Mouse (Mus musculus) neural tube, embryonic 13.5 days (tissue): ENCODE data around the gene Sftpa1. TPM values are rescaled to one million over a fixed set of nuclear protein-coding genes. Genes with fewer than 3 reads are reported as not detected.

Experiments
- ATAC-seq: fragments of 200-750 bp; cut with Nextera tagmentation; 2 replicates; pipeline ENCODE4 v1.8.0; 2017; ENCODE audit warnings: low read depth, mild to moderate bottlenecking, moderate TSS enrichment, moderate library complexity
- H3K27ac ChIP-seq: fragments of 300-500 bp; sonication (generic); replicated peaks from 2 replicates; pipeline ENCODE4 v1.5.1; 2015; ENCODE audit warnings: moderate library complexity, mild to moderate bottlenecking, inconsistent platforms
- H3K27me3 ChIP-seq: fragments of 300-500 bp; sonication (generic); 2 replicates; pipeline ENCODE4 v1.6.1; 2015; ENCODE audit warnings: mild to moderate bottlenecking, inconsistent platforms
- H3K36me3 ChIP-seq: fragments of 300-500 bp; sonication (generic); 2 replicates; pipeline ENCODE4 v1.6.1; 2015; ENCODE audit warnings: mild to moderate bottlenecking, inconsistent platforms
- H3K4me1 ChIP-seq: fragments of 300-500 bp; sonication (generic); replicated peaks from 2 replicates; pipeline ENCODE4 v1.6.1; 2015; ENCODE audit warnings: inconsistent platforms
- H3K4me2 ChIP-seq: fragments of 300-500 bp; sonication (generic); 2 replicates; pipeline ENCODE4 v1.6.1; 2015; ENCODE audit warnings: inconsistent platforms, mild to moderate bottlenecking, moderate library complexity
- H3K4me3 ChIP-seq: fragments of 300-500 bp; sonication (generic); 2 replicates; pipeline ENCODE4 v1.5.1; 2015; ENCODE audit warnings: mild to moderate bottlenecking, inconsistent platforms
- H3K9ac ChIP-seq: fragments of 300-500 bp; sonication (generic); 2 replicates; pipeline ENCODE4 v1.6.1; 2015; ENCODE audit warnings: moderate library complexity, mild to moderate bottlenecking, inconsistent platforms
- H3K9me3 ChIP-seq: fragments of 300-500 bp; sonication (generic); 2 replicates; pipeline ENCODE4 v1.6.1; 2016; ENCODE audit warnings: inconsistent platforms
- WGBS: fragments of 180-500 bp; shearing (Covaris S2); methylation state at CpG from one replicate; pipeline ENCODE4 v1.1.7; 2015; 5-methylcytosine and 5-hydroxymethylcytosine counted together
- polyA plus RNA-seq: library from polyadenylated mRNA; unstranded; fragments of >200 nt; fragmentation: Nextera tagmentation; extraction: Ambion mirVana; gene quantifications from 2 replicates; pipeline ENCODE4 v1.2.1, GENCODE M21; 2015

Sftpa1 gene
- polyA plus RNA-seq, 1 experiment from 2014 or later, result 0.31 TPM

DNA sequence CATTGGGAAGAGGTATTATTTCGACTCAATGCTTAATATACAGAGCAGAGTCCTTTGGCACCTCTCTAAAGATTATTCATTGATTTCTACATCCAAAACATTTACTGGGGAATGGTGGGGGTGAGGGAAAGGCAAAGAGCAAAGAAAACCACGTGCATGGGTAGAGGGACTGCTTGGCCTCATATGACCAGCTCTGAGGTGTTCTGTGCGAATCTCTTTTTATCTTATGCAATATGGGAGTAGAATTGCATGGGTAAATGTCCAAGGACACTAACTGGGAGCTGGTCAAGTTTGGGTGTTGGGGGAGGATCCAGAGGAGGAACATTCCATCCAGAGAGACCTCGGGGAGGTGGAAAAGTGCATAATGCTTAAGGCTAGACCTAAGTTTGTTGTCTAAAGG is 18.6 kb upstream of the Sftpa1 start:
- Histone ChIP-seq H3K27ac (no peak overlapping the region), H3K9ac (no peak overlapping the region), H3K27me3 (no peaks in the 10 kb centered on the region), H3K4me1 (no peaks in the 10 kb centered on the region), H3K36me3 (no peaks in the 10 kb centered on the region), H3K9me3 (no peaks in the 10 kb centered on the region), H3K4me3 (no peak overlapping the region), H3K4me2 (no peak overlapping the region)
- ATAC-seq, result no peak
- WGBS, result 78% methylated on average over 4 of the region's 4 CpGs

DNA sequence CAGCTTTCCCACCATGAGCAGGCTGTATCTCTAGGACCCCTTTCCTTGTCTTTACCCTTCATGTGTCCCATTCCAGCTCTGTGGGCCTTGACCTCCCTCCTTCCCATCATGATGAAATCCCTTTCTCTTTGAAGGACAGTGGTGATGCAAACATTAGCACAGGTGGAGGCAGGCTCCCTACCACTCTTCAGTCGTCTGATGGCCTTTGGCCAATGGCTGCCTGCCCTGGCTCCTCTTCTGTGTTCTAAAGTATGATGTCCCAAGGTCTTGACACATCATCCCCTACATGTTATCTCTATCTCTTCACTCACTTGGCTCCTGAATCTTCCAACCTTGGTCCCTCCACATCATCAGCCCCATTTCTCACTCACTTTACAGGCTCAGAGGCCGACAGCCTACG is 15.3 kb upstream of the Sftpa1 start:
- no peak for ATAC-seq
- WGBS, result 88% methylated on average over 3 of the region's 3 CpGs
- Histone ChIP-seq H3K4me2 (no peak overlapping the region), H3K9me3 (no peaks in the 10 kb centered on the region), H3K4me3 (no peak overlapping the region), H3K36me3 (no peaks in the 10 kb centered on the region), H3K27ac (no peak overlapping the region), H3K9ac (no peak overlapping the region), H3K27me3 (no peaks in the 10 kb centered on the region), H3K4me1 (no peaks in the 10 kb centered on the region)

DNA sequence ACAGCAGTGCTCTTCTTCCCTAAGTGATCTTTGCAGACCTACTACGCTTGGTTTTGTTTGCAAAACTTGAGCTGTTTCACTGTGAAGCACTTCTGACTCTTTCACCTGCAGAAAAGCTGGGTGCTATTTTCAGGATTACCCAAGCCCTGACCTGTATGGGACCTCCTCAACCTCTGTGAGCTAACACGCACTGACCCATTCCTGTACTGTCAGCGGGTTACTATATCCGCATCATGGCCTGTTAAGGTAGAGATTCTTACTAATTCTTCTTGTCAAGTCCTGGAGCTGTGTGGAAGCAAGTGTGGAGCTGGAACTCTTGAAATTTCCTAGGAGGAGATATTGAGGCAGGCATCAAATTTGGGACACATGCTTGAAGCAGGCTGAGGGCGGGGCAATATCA is 6.9 kb upstream of the Sftpa1 start:
- Histone ChIP-seq H3K9me3 (no peaks in the 10 kb centered on the region), H3K4me2 (no peak overlapping the region), H3K27me3 (no peaks in the 10 kb centered on the region), H3K36me3 (no peaks in the 10 kb centered on the region), H3K27ac (no peak overlapping the region), H3K4me3 (no peak overlapping the region), H3K9ac (no peak overlapping the region), H3K4me1 (no peaks in the 10 kb centered on the region)
- 88% methylated on average over 5 of the region's 5 CpGs for WGBS
- no peak for ATAC-seq

DNA sequence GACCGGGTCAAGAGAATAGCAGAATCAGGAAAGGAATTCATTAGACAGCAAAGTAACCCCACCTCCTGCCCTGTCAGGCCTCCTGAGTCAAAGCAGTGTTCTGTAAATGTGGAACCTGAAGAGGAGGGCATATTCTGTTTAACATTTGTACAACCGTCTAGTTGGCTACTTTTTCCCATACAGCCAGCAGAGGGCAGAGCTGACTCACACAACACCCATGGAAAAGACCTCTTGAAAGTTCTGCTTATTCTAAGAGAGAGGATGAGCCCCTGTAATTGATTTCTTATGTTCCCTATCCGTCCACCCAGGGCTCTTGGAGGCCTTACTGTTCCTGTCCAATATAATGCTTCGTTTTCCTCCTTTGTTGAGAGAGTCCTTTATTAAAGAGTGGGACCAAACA is 3.6 kb upstream of the Sftpa1 start:
- Histone ChIP-seq H3K27ac (no peak overlapping the region), H3K4me2 (no peak overlapping the region), H3K9me3 (no peaks in the 10 kb centered on the region), H3K4me1 (no peaks in the 10 kb centered on the region), H3K9ac (no peak overlapping the region), H3K4me3 (no peak overlapping the region), H3K36me3 (no peaks in the 10 kb centered on the region), H3K27me3 (no peaks in the 10 kb centered on the region)
- 20% methylated on average over 4 of the region's 4 CpGs for WGBS
- ATAC-seq, result no peak

DNA sequence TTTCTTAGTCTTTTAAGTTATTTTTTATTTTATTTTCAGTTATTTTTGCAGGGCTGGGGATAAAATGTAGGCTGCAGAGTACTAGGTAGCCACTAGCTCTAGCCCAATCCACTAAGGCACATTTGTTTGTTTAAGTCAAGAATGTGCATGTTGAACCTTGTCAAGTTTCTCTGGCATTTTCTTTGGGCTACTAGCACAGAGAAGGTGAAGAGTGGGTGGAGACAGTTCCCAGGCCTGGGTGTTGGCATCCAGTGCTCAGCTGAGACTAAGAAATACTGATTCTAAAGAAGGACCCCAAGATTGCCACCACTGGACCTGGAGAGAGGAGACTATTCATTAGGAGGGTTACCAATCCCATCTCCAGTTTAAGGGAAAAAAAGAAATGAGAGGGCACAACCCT is 5.4 kb downstream of the Sftpa1 start:
- no peaks in the 10 kb centered on the region for H3K36me3 ChIP-seq
- no peak overlapping the region for H3K9ac ChIP-seq
- no peak overlapping the region for H3K4me3 ChIP-seq
- no peaks in the 10 kb centered on the region for H3K27me3 ChIP-seq
- ATAC-seq, result no peak
- no peak overlapping the region for H3K4me2 ChIP-seq
- no peaks in the 10 kb centered on the region for H3K4me1 ChIP-seq
- H3K27ac ChIP-seq, result no peak overlapping the region
- no peaks in the 10 kb centered on the region for H3K9me3 ChIP-seq

DNA sequence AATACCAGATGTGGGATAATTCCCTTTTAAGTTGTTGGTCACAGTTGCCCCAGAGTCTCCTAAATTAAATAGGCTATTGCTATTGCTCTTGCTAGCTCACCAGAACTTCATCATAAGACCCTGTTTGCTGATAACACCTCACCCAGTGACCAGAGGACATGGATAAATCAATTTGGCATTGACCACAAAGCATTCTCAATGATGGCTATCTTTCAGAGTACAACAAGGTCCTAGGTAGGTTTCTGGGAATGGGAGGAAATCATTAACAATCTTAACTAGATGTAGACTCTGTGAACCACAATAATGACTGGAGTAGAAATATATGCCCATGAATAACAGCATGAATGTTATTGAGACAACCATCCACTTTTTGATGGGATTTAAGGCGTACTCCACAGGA is 9.1 kb downstream of the Sftpa1 start:
- Histone ChIP-seq H3K4me3 (no peak overlapping the region), H3K9ac (no peak overlapping the region), H3K9me3 (no peaks in the 10 kb centered on the region), H3K4me1 (no peaks in the 10 kb centered on the region), H3K27me3 (no peaks in the 10 kb centered on the region), H3K4me2 (no peak overlapping the region), H3K36me3 (no peaks in the 10 kb centered on the region), H3K27ac (no peak overlapping the region)
- 98% methylated on average over 1 of the region's 1 CpGs for WGBS
- ATAC-seq, result no peak

DNA sequence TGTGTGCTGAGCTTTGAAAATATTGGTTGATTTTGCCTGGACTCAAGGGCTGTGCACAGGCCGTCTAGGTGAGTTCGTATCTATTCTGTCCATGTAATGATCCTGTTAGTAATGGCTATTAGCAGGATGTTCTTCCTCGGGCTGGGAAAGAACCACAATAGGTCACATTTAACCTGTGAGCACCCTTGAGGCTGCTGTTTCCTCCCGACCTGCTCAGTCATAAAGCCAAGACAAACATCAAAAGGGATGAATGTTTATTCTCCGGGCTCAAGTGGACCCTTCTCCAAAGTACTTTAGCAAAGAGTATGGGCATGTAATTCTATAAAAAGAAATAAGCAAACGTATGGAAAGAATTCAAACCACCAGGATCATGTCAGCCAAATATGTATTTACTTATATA is 14.5 kb downstream of the Sftpa1 start:
- H3K4me1 ChIP-seq, result no peaks in the 10 kb centered on the region
- no peaks in the 10 kb centered on the region for H3K9me3 ChIP-seq
- 73% methylated on average over 6 of the region's 6 CpGs for WGBS

DNA sequence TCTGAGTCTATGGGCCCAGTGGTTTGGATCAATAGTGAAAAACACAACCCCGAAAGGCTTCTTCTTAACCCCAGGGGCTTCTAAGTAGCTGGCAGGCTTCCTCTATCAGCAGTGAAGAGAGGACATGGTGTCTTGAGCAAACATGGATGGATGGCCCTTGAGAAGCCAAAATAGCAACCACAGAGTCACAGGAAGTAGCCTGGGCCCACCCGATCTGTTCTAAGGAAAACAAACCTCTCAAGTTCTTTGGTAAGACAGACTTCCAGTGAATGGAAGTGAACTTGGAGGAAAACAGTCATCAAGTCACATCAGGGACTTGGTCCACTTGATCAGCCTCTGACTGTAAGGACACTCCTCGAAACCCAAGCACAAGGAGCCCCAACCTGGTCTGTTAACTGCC is 15.3 kb downstream of the Sftpa1 start:
- H3K4me1 ChIP-seq, result no peaks in the 10 kb centered on the region
- H3K9me3 ChIP-seq, result no peaks in the 10 kb centered on the region
- no peak for ATAC-seq
- H3K4me3 ChIP-seq, result no peak overlapping the region
- H3K36me3 ChIP-seq, result no peaks in the 10 kb centered on the region
- 83% methylated on average over 3 of the region's 3 CpGs for WGBS
- H3K27ac ChIP-seq, result no peak overlapping the region
- H3K9ac ChIP-seq, result no peak overlapping the region
- no peak overlapping the region for H3K4me2 ChIP-seq
- no peaks in the 10 kb centered on the region for H3K27me3 ChIP-seq

More for the DNA sequence above, 14.5 kb downstream of the Sftpa1 start:
- H3K9ac ChIP-seq, result no peak overlapping the region
- no peak overlapping the region for H3K27ac ChIP-seq
- no peak overlapping the region for H3K4me3 ChIP-seq
- H3K36me3 ChIP-seq, result no peaks in the 10 kb centered on the region
- H3K27me3 ChIP-seq, result no peaks in the 10 kb centered on the region
- no peak overlapping the region for H3K4me2 ChIP-seq
- no peak for ATAC-seq

DNA sequence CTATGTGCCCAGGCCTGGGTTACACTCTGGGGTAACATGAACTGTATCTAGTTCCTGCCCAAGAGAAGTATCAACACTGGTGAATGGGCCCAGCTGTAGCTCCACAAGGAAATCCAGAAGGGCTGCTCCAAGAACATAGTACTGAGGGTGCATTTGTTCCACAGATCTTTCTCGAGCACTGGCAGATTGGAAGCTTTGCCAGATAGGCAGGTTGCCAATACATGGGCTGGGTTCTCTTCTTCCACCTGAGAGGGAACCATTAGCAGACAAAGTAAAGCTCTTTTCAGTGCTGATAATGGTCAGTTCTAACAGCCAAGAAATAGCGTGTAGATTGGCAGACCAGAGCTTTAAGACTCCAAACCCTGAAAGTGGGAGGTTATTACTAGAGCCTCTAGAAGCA is 15.8 kb downstream of the Sftpa1 start:
- Histone ChIP-seq H3K9ac (no peak overlapping the region), H3K4me3 (no peak overlapping the region), H3K4me1 (no peaks in the 10 kb centered on the region), H3K27me3 (no peaks in the 10 kb centered on the region), H3K4me2 (no peak overlapping the region), H3K36me3 (no peaks in the 10 kb centered on the region), H3K9me3 (no peaks in the 10 kb centered on the region), H3K27ac (no peak overlapping the region)
- 82% methylated on average over 2 of the region's 2 CpGs for WGBS
- no peak for ATAC-seq

DNA sequence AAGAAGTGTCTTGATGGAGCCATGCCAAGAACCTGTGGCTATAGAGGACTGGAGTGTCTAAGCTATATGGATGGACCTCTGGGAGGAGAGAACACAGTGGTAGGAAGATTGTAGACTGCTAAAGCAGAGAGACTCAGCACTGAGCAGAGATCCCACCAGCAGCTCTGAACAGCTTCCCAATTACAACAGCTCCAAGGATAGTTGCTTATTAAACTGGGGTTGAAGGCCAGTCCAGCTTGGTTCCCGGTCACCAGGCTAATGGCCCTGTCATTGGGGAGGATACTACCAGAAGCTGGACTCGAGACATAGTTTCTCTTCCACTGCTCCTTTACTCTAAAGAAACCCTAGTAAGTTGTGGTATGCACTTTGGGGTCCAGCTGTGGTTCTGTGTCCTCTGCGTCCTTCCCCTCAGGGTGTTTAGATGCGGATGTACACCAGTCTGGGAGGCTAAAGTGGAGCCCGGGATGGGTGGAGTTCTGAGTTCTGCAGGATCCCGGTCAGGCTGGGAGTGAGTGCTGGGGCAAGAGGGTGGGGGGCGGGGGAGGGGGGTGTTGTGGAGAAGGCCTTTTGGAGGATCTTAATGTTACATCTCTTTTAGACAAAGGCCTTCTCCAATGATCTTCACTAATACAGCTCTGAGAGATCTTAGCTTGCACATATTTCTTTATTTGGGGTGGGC is 19.8 kb downstream of the Sftpa1 start, which contains the start of gene Mbl1:
Gene Mbl1 (plus strand): TSS at position 239 of the 679 bp plus-strand sequence.
- H3K27ac ChIP-seq, result no peak within 1 kb of the TSS
- no peaks in the 10 kb centered on the region for H3K9me3 ChIP-seq
- H3K4me1 ChIP-seq, result no peaks in the 10 kb centered on the region
- no peaks in the 10 kb centered on the region for H3K36me3 ChIP-seq
- ATAC-seq, result no peak
- H3K27me3 ChIP-seq, result no peaks in the 10 kb centered on the region
- no peak within 1 kb of the TSS for H3K9ac ChIP-seq
- H3K4me2 ChIP-seq, result no peak within 1 kb of the TSS
- H3K4me3 ChIP-seq, result no peak within 1 kb of the TSS
- 96% methylated on average over 7 of the region's 7 CpGs for WGBS

DNA sequence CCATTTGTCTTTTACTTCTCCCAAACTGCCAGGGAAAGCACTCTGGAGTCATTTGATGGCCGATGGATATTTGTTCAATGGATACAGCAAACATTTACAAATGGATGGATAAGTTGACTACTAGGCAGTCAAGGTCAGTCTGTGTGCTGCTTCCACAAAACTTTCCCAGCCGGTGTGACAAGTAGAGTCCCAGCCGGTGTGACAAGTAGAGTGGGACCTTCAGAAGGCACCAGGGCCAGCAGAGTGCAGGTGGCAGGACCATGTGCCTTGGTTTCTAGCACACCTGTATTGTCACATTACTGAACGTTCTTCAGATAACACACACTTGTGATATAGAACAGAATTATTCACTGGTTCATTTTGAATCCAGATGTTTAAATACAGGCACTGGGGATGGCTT is 28.5 kb downstream of the Sftpa1 start:
- Histone ChIP-seq H3K27me3 (no peaks in the 10 kb centered on the region), H3K9ac (no peak overlapping the region), H3K4me2 (no peak overlapping the region), H3K27ac (no peak overlapping the region), H3K4me3 (no peak overlapping the region), H3K9me3 (no peaks in the 10 kb centered on the region), H3K36me3 (no peaks in the 10 kb centered on the region), H3K4me1 (no peaks in the 10 kb centered on the region)
- ATAC-seq, result no peak
- WGBS, result 84% methylated on average over 4 of the region's 4 CpGs

DNA sequence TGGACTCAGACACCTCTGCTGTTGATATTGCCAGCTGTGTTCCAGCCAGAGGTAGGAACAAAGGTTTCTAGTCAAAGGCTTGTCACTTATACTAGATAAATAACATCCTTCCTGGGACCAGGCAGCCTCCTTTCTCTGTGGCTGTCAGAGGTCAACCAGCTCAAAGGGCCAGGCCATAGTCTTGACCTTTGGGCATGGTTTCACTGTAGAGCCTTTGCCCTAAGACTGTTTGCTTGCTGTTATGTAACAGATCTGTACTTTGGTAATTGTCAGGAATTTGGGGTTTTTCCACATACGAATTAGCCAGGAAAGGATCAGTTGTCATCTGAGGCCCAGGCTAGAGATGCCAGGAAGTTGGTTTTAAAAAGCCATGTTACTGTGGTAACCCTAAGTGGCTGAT is 29.2 kb downstream of the Sftpa1 start:
- Histone ChIP-seq H3K4me2 (no peak overlapping the region), H3K27ac (no peak overlapping the region), H3K27me3 (no peaks in the 10 kb centered on the region), H3K36me3 (no peaks in the 10 kb centered on the region), H3K4me3 (no peak overlapping the region), H3K9me3 (no peaks in the 10 kb centered on the region), H3K4me1 (no peaks in the 10 kb centered on the region), H3K9ac (no peak overlapping the region)
- no peak for ATAC-seq
- 50% methylated on average over 1 of the region's 1 CpGs for WGBS

DNA sequence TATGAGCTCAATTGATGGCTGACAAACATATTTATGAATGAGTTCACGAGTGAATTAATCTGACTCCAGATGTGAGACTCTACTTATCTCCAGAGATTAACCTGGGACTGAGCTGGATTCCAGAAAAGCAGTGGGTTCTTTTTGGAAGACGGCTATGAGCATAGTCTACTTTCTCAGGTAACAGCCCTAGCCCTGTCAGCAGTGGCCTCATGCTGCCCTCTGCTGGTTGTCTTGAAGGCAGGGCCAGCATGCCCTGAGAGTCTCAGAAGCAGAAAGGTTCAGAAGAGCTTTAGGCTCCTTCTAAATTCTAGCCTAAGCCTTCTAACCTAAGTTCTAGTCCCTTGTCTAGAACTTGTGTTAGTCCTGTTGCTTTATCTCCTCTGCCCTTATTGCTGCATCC is 31.1 kb downstream of the Sftpa1 start:
- no peak for ATAC-seq
- whole genome bisulfite sequencing, result 21% methylated on average over 2 of the region's 2 CpGs
- H3K4me1 ChIP-seq, result no peaks in the 10 kb centered on the region

More for the DNA sequence above, 31.1 kb downstream of the Sftpa1 start:
- H3K27ac ChIP-seq, result no peak overlapping the region
- no peaks in the 10 kb centered on the region for H3K27me3 ChIP-seq
- no peak overlapping the region for H3K9ac ChIP-seq
- no peak overlapping the region for H3K4me3 ChIP-seq
- no peaks in the 10 kb centered on the region for H3K9me3 ChIP-seq
- H3K4me2 ChIP-seq, result no peak overlapping the region
- H3K36me3 ChIP-seq, result no peaks in the 10 kb centered on the region
